Mouse (Mus musculus) heart, postnatal 25 days (tissue): Measurements from ENCODE around the gene Capn11. TPM values are rescaled to one million over a fixed set of nuclear protein-coding genes. Genes with fewer than 3 reads are reported as not detected.

ENCODE experiments used
- DNase-seq: peaks from one replicate; pipeline ENCODE4 v3.0.0; 2022; ENCODE audit warnings: low spot score
- intact Hi-C: fragments of 180-260 bp; cut with DNase I; formaldehyde crosslinking; loops from one replicate; pipeline ENCODE4 v1.15.1; 2025
- total RNA-seq, 2 experiments: library from RNA; stranded (reverse); gene quantifications; 2 replicates each; pipeline ENCODE4 v1.2.3; 2021

Gene Capn11
- not detected for total RNA-seq

DNA sequence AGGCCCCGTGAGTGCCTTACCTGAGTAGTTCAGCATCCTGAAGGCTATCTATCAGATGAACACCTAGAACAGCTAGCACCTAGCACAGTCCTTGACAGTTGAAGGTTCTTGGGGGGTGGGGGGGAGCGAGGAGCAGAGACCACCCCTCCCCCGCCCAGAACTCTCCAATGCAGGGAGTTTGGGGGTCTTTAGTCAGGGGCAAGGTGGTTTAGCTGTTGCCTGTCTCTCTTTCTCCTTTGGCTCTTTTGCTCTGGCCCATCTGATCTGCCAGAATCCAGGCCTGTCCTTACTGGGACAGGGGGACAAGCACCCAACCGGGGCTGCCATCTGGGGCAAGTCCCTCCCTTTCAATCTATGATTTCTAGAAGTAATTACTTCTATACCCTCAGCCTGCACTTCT, at the start of gene Capn11:
Capn11 (minus strand) TSS at position 101 of the 400 bp plus-strand sequence.
- DNase-seq, result no peak
- intact Hi-C loops, result no loop called here

DNA sequence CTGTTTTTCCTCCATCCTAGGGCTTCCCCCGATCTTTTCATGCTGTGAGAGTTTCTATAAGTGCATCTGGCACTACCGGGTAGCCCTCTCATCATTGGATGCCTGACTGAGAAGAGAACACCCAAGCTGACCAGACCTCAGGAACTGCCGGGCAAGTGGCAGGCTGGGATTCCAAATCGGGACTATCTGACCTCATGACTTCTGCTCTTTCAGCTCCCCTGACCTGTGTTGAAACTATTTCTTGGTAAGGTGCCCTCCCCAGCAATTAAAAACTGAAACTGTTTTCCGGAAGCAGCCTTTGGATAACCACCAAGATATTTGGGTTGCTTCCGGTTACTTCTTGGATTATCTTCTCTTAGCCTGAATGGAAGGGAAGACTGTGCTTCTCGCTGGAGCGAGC, 49.1 kb upstream of the Capn11 start:
- no peak for DNase-seq
- intact Hi-C loops, result no loop called here

DNA sequence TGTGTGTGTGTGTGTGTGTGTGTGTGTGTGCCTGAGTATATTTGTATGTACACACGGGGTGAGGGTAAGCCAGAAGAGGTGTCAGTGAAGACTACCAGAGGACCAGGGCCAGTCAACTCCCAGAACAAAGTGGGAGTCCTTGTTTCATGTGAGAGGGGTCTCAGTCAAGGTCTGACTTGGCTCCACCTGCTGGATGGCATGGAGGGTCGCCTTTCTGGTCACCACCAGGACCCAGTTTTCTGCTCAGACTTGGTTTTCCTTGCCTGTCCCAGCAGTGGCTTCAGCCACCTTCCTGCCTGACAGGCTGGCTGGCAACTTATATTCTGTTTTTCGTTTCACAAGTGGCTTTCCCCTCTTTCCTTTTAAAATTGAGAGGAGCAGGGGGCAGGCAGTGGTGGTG, 48.3 kb upstream of the Capn11 start:
- no peak for DNase-seq
- intact Hi-C loops, result no loop called here

DNA sequence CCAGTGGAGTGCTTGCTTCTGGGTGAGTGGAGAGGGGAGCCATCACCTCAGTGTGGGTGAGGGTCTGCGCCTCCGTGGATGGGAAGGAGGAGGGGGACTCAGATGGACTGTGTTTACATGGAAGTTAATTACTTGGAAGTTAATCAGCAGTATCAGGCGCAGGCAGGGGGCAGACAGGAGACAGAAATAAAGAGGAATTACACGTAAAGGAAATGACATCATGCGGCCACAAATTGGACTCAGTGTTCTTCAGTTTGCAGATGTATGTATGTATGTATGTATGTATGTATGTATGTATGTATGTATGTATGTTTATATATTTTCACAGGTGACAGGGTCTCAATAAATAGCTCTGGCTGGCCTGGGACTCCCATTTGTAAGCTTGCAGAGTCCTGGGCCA, 47.7 kb upstream of the Capn11 start:
- no peak for DNase-seq
- intact Hi-C loops, result no loop called here

DNA sequence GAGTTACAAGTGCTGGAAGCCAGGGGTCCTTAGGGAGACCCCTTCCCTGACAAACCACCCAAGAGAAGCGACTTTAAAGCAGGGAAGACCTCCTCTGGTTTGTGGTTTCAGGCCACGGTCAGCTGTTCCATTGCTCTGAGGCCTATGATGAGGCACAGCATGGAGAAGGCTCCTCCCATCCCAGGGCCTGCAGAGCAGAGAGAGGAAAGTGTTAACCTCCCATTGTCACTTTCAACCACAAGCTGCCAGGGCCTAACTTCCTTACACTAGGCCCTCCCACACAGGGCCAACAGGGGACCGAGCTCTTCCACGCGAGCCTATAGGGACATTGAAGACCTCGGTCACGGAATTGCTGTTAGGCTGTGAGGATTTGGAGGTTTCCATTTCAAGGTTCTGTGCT, 44.1 kb upstream of the Capn11 start:
- intact Hi-C loops, result no loop called here
- no peak for DNase-seq

DNA sequence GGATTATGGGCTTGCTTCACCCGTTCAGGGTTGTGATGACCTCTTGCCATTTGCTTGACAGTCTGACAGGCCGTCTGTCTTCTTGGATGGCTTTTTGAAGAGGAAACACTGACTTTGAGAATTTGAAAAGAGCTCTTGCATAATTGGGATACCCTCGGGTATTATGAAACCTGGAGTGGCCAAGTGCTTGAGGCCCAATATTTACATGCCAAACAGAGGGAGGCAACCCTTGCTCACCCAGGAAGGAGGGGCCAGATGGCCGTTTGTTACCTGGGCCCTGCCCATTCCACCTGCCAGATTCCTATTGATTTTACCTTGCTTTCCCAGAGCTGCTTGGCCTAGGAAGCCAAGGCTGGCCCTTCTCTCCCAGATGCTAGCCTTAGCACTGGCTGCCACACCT, 43.1 kb upstream of the Capn11 start:
- intact Hi-C loops, result no loop called here
- no peak for DNase-seq

DNA sequence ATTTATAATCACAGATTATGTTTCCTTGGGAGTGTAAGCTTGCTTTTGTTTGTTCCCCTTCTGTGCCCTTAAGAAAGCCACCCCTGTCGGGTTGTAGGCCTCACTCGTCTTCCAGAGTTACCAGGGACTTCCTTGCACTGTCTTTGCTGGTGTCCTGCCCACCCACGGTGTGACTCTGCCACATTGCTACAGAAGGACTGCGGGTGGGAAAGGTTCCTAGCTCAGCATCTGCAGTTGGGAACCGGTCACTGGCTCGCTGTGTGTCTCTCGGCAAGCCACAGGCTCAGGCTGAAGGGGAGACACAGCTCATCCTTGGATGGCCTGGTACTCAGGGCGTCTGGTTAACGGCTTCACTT, 42.1 kb upstream of the Capn11 start:
- intact Hi-C loops, result no loop called here
- DNase-seq, result no peak

DNA sequence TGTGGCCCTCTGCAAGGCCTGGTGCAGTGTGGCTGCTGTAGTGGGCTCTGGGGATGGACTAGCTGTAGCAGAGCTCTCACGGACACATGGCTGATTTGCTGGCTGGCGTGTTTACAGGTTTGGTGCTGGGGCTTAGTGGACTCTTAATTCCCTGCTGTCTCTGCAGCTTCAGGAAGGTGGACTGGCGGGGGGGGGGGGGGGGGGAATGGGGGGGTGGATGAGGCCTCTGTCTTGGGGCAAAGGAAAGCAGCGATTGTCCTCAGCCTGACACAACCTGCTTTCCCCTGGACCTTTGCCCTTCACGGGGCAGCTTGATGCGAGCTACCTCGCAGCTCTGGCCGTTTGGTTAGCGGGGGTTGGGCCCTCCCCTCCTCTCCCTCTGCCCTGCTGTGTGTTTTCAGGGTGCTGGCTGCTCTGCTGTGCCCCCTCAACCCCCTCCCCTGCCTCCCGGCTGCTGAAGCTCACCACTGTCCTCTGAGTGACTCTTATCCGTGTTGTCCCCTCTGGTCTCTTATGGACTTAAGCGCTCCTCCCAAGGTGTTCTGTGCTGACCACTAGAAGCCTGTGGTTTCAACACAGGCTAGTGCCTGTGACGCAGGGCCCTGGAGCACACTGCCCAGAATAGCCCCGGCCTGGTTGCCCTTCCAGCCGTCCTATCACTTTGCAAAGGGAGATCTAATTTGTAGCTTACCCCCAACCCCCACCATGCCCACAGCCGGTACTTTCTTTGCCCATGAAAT, 41.5 kb upstream of the Capn11 start:
- no peak for DNase-seq
- intact Hi-C loops, result no loop called here

DNA sequence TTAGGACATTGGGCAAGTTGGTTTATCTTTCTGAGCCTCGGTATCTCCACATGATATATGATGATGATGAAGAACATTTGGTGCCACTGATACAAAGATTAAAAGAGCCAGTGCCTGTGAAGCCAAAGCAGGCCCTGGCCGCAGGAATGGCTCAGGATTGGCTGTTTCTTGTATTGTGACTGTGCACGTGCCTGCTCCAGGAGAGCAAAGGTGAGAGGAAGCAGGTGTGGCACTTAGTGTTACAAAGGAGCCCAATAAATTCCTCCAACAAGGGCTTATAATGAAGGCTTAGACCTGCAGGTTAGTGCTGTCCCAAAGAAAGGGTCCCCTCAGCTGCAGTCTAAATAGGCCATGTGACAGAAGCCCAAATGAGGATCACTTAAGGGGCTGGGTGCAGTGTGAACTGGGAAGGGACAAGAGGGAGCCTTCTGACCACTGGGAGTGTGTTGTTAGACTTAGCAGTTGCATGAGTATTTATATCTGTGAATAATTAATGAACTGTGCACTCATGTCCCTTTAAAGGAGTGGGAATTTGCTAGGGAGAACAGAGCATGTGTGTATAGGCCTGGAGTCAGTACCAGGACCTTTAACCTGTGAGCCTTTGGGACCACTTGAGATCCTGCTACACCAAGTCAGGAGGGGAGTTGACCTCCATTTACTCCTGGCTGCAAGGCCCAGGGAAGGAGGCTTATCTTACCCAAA, 40.1 kb upstream of the Capn11 start:
- intact Hi-C loops, result no loop called here
- DNase-seq, result no peak

DNA sequence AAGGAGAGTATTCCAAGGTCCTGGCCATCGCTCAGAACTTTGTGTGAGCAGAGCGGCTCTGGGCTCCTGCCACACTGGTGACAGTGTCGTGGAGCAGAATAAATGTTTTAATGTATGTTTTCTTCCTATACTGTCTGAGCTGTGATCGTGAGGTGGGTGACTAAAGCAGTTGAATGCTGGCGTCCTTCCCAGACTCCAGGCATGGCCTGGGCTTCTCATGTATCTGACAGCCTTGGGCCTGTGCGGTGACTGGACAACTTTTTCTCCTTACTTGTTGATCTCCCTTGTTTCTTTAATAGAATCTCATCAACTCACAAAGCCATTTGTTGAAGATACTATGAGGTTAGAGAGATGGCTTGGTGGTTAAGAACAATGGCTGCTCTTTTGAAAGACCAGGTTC, 39.2 kb upstream of the Capn11 start:
- intact Hi-C loops, result no loop called here
- DNase-seq, result no peak

DNA sequence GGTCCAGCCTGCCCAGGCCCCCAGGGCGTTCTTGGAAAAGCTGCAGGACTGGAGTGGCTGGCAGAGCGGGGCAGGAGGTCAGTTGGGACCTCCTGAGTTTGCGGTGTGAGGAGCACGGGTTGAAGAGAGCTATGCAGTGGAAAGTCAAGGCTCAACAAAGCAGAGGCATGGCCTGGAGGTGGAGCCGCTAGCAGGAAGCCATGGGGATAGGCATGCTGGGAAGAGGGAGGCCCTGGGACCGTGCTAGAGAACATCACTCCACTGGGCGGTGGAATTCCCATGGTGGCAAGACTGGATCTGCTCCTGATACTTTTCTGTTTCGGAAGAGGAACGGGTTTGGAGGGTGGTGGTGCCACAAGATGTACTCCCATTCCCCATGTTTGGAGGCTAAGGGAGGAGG, 37.9 kb upstream of the Capn11 start:
- DNase-seq, result no peak
- intact Hi-C loops, result no loop called here

DNA sequence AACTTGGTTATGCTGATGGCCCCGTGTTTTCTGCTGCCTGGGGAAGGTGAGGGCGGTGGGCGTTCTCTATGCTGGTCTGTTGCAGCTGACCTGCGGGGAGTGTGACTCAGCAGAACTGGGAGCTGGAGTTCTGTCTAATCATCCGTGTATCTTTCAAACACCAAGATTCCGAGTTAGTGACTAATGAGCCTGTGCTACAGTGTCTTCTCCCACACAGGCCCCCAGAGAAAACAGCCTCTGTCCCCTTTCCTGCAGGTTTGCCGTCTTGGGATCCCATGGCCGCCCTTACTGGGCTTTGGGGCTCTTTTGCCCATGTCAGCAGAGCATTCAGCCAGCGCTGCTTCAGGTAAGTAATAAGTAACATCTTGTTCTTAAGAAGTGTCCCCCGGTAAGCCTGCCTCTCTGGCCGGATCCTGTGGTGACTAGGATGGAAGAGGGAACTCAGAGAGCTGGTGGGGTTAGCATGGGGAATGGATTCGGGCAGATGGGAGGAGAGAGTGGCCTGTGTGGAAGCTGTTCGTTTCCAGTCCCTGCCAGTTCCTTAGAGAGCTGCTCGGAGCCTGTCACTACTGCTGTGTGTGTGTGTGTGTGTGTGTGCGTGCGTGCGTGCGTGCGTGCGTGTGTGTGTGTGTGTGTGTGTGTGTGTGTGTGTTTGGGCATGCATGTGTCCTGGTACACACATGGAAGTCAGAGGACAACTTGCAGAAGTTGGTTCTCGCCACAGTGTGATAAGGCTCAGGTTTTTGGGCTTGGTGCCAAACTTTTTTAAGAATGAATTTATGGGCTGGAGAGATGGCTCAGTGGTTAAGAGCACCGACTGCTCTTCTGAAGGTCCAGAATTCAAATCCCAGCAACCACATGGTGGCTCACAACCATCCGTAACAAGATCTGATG, 36.3 kb upstream of the Capn11 start:
- no peak for DNase-seq
- intact Hi-C loops, result no loop called here

DNA sequence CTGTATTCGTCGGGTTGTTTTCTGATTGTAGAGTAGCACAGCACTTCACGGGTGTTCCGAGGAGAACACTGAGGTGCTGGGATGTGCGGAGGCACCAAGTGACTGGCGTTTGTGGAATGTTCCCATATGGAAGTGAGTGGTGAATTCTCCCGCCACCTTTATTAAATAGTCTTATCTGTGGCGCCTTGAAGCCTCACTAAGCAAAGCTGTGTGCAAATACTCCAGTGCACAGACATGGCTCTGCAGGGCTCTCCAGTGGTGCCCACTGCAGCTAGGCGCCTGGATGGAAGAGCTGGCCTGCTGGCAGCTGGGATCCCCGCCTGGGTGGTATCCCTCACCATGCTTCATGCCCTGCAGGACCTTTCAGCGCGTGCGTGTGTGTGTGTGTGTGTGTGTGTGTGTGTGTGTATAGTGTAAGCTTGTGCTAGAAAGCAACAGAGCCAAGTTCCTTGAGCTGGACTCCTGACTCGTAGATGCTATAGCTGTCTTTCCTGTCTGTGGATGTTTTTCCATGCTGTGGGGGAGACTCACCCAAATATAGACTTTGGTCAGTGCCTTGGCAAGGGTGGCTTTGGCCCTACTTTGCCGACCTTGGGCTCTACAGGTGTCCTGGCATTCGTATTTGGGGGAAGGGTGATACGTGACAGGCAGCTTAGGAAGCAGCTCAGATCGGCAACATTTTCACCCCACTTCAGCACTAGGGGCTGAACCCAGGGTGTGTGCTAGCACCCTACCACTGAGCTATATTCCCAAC, 34.9 kb upstream of the Capn11 start:
- intact Hi-C loops, result no loop called here
- no peak for DNase-seq

DNA sequence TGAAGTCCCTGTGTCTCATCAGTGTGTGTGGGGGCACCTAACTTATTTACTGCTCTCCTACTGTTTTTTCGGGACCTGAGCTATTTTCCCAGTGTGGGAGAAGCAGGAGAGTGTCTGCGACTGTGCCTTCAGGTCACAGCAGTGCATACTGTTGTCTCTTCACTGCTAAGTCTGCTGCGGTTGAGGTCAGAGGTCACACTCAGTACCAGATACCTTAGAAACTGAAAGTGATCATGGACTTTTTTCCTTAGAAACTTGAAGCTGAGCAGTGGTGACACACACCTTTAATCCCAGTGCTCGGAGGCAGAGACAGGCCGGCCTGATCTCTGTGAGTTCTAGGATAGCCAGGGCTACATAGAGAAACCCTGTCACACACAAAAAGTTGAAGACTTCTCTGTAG, 33.0 kb upstream of the Capn11 start:
- intact Hi-C loops, result no loop called here

DNA sequence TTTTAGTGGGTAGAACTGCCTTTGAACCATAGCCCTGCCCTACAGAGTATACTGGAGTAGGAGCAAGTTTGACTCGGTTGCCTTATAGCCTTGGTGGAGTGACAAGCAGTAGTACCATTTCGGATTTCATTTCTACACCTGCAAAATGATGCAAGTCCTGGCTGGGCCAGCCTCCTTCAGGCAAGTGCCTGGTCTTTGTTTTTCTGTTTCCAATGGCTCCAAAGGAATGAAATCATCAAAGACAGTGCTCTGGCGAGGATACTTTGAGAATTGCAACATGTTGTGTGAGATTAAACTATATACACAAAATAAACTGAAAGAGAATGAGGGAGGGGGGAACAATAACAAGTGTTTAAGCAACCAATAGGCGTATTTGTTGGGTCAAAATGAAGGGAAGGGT, 30.9 kb upstream of the Capn11 start:
- no peak for DNase-seq
- intact Hi-C loops, result no loop called here

More for the DNA sequence above, 33.0 kb upstream of the Capn11 start:
- DNase-seq, result no peak

DNA sequence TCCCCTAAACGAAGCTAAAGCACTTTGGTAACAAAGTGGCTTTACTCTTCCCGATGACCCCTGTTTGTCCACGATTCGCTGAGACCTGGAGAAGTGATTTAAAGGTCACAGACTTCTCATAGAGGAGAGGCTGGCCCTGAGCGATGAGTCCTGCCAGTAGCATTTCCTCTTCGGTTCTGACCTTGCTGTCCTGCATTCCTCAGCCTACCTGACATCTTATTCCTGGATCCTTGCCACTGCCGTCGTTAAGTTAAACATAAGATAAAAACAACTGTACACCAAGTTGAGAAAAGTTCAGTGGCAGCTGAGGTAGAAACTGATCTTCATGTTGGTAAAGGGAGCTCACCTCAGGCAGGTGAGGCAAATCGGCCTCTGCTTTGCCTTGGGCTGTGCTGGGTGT, 30.0 kb upstream of the Capn11 start:
- intact Hi-C loops, result no loop called here
- no peak for DNase-seq

DNA sequence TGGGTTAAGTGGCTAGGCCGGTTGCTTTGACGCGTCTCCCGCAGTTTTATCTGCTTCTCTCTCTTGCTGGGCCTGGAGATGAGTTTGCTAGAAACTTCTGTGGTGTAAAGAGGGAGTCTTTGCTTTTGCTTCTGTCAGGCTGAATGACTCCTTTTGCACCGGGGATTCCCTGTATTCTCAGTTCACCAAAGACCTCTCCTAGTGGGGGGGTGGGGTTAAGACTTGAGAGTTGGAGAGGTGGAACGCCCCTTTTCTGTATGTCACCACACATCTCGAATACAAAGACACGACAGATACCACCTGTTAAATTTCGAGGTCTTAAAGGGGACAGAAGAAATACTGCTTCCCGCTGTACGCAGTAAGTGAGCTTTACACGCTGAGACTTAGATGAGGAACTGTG, 27.6 kb upstream of the Capn11 start, which contains the start of gene Tmem63b:
Tmem63b (minus strand) TSS at position 190 of the 400 bp plus-strand sequence.
- DNase-seq, result no peak
- intact Hi-C loops, result no loop called here

DNA sequence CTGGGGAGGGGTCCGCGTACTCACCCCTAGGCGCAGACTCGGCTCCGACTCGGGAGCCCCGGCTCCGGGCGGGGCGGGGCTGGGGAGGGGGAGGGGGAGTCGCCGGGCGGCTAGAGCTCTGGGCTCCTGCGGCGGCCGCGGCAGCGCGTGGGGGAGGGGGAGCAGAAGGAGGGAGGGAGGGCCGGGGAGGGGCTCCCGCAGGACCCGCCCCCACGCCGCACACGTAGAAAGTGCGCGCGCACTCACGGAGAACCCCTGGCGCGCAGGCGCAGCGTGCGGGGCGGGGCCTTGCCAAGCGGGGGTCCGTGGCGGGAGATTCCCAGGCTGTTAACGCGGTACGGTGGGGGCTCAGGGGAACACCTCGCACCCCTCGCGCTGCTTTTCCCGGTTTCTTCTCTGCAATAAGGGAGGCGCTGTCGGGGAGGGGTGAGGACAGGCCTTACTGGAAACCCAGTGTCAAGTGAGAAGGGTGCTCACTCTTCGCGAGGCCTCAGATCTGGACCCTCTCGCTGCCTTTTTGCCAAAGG, 27.0 kb upstream of the Capn11 start, which contains the start of gene Mrpl14:
Mrpl14 (plus strand) TSS at position 230 of the 527 bp plus-strand sequence.
- peak; percentile 81 for DNase-seq
- intact Hi-C loops, result no loop called here

DNA sequence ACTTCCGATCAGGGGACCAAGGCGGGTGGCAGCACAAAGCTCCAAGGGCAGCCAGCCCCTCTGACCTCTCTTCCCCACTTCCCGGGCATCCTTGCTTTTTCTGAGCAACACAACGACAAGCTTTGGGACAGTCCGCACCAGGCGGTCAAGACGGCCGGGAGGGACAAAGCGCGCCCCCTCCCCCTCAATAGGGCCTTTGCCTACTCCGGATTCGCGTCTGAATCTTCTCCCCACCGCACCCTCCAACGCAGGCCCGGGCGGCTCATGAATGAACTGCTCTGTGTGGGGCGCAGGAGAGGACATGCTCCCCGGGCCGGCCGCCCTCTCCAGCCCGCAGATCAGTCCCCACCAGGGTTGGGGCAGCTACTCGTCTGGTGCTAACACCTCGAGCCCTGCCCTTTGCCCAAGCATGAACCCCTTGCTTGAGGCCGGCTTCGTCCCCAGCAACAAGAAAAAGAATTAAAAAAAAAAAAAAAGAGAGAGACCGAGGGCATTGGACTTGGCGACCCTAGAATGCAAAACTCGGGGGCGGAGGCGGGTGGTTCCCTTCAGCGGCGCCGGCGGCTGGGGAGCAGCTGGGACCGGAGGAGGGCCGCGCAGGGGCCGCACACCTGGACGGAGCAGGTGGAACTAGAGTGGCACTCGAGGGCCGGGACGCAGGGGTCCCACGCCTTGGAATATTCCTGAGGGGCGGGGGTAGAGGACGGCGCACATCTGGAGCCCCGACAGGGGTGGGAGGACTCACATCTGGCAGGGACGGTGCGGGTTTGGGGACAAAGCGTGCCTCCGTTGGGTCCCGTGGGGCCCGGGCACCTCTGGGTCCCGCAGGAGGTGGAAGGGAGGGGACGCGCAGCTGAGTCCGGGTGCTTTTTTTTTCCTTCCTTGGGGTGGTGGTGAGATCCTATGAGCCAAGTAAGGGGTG, 26.3 kb upstream of the Capn11 start:
- intact Hi-C loops, result no loop called here
- DNase-seq, result no peak
